Mouse (Mus musculus) liver, embryonic 11.5 days (tissue): Measurements from ENCODE around the gene Gins2. TPM values are rescaled to one million over a fixed set of nuclear protein-coding genes. Genes with fewer than 3 reads are reported as not detected.

Experiments
- ATAC-seq: fragments of 200-750 bp; cut with Nextera tagmentation; replicated peaks from 2 replicates; pipeline ENCODE4 v1.8.0; 2017; ENCODE audit warnings: moderate number of reproducible peaks, mild to moderate bottlenecking, moderate TSS enrichment, moderate library complexity; ENCODE audit not compliant: low FRiP score
- DNase-seq: peaks from one replicate; pipeline ENCODE4 v3.0.0-alpha.2; 2017; ENCODE audit warnings: low spot score
- H3K27ac ChIP-seq: fragments of 300-500 bp; sonication (generic); 2 replicates; pipeline ENCODE4 v1.5.1; 2014; ENCODE audit warnings: mild to moderate bottlenecking, low read depth, low read length, control low read depth
- H3K27me3 ChIP-seq: fragments of 300-500 bp; sonication (generic); replicated peaks from 2 replicates; pipeline ENCODE4 v1.6.1; 2014; ENCODE audit warnings: low read length, mixed read lengths; ENCODE audit not compliant: control insufficient read depth, insufficient read depth
- H3K36me3 ChIP-seq: fragments of 300-500 bp; sonication (generic); 2 replicates; pipeline ENCODE4 v1.6.1; 2014; ENCODE audit warnings: mild to moderate bottlenecking, low read length, moderate library complexity, mixed read lengths; ENCODE audit not compliant: control insufficient read depth, insufficient read depth
- H3K4me1 ChIP-seq: fragments of 300-500 bp; sonication (generic); replicated peaks from 2 replicates; pipeline ENCODE4 v1.6.1; 2014; ENCODE audit warnings: low read length, mixed read lengths; ENCODE audit not compliant: control insufficient read depth, insufficient read depth
- H3K4me2 ChIP-seq: fragments of 300-500 bp; sonication (generic); 2 replicates; pipeline ENCODE4 v1.6.1; 2014; ENCODE audit warnings: mild to moderate bottlenecking, control low read depth, moderate library complexity
- H3K4me3 ChIP-seq: fragments of 300-500 bp; sonication (generic); 2 replicates; pipeline ENCODE4 v1.5.1; 2014; ENCODE audit warnings: low read depth, low read length, control low read depth
- H3K9ac ChIP-seq: fragments of 300-500 bp; sonication (generic); 2 replicates; pipeline ENCODE4 v1.6.1; 2014; ENCODE audit warnings: low read depth, low read length, control low read depth
- H3K9me3 ChIP-seq: fragments of 300-500 bp; sonication (generic); 2 replicates; pipeline ENCODE4 v1.6.1; 2016; ENCODE audit warnings: low read length, inconsistent platforms, mixed read lengths; ENCODE audit not compliant: control insufficient read depth
- WGBS: fragments of 180-500 bp; shearing (Covaris S2); extraction: QIAGEN DNeasy Blood & Tissue Kit; methylation state at CpG from one replicate; pipeline ENCODE4 v1.1.7; 2014; 5-methylcytosine and 5-hydroxymethylcytosine counted together
- polyA plus RNA-seq: library from polyadenylated mRNA; unstranded; fragments of >200 nt; fragmentation: Nextera tagmentation; extraction: Ambion mirVana; gene quantifications from 2 replicates; pipeline ENCODE4 v1.2.1, GENCODE M21; 2014

The Gins2 gene
- polyA plus RNA-seq: 125 and 127 TPM in 2 replicates

- DNase-seq (peak; percentile 99), ATAC-seq (peak; percentile 98)
- Histone ChIP-seq H3K27ac (peak within 1 kb of the TSS; percentile 64), H3K9ac (peak within 1 kb of the TSS; percentile 95), H3K9me3 (no peaks in the 10 kb centered on the region), H3K4me3 (peak within 1 kb of the TSS; percentile 96), H3K27me3 (no peaks in the 10 kb centered on the region), H3K4me2 (peak within 1 kb of the TSS; percentile 93), H3K4me1 (peaks cover 21% of the 10 kb centered on the region), H3K36me3 (peaks cover 23% of the 10 kb centered on the region)
- under 1% methylated on average over 67 of the region's 67 CpGs for WGBS
These were observed at the start of gene Gins2 for GRCm38 (mm10) chr8:120588908-120589771. TSS of gene Gins2 (minus strand) at chr8:120589304.

- Histone ChIP-seq H3K27me3 (peaks cover 49% of the 10 kb centered on the region), H3K36me3 (no peaks in the 10 kb centered on the region), H3K27ac (no peak overlapping the region), H3K9ac (peak overlapping the region; percentile 50), H3K4me3 (peak overlapping the region; percentile 56), H3K4me2 (peak overlapping the region; percentile 99), H3K9me3 (peaks cover 2% of the 10 kb centered on the region; the same call in 1 of the 2 replicates), H3K4me1 (peaks cover 8% of the 10 kb centered on the region)
- under 1% methylated on average over 41 of the region's 42 CpGs for WGBS
- ATAC-seq: peak; percentile 73
- peak; percentile 63 for DNase-seq
These were observed 45.3 kb upstream of the Gins2 start for GRCm38 (mm10) chr8:120634329-120634839.

GRCm38 (mm10) chr8:120633665-120634271 lies 44.7 kb upstream of the Gins2 start:
- ATAC-seq (peak; percentile 30; the same call in 1 of the 2 replicates), DNase-seq (peak; percentile 46)
- Histone ChIP-seq H3K27ac (no peak overlapping the region), H3K9me3 (peaks cover 2% of the 10 kb centered on the region; the same call in 1 of the 2 replicates), H3K9ac (peak overlapping the region; percentile 50), H3K4me1 (peaks cover 8% of the 10 kb centered on the region), H3K27me3 (peaks cover 49% of the 10 kb centered on the region), H3K4me2 (peak overlapping the region; percentile 99), H3K36me3 (no peaks in the 10 kb centered on the region), H3K4me3 (peak overlapping the region; percentile 56)
- WGBS: 2% methylated on average over 43 of the region's 44 CpGs

GRCm38 (mm10) chr8:120632969-120633664 lies 44.0 kb upstream of the Gins2 start:
- 44% methylated on average over 17 of the region's 17 CpGs for WGBS
- no peak for ATAC-seq

GRCm38 (mm10) chr8:120631441-120632375 lies 42.6 kb upstream of the Gins2 start:
- Histone ChIP-seq H3K4me3 (no peak overlapping the region), H3K36me3 (no peaks in the 10 kb centered on the region), H3K9ac (no peak overlapping the region), H3K27me3 (peaks cover 49% of the 10 kb centered on the region), H3K4me2 (no peak overlapping the region), H3K27ac (no peak overlapping the region; the same call in 1 of the 2 replicates), H3K4me1 (peaks cover 8% of the 10 kb centered on the region), H3K9me3 (peaks cover 2% of the 10 kb centered on the region; the same call in 1 of the 2 replicates)
- WGBS: 79% methylated on average over 21 of the region's 21 CpGs
- DNase-seq (no peak), ATAC-seq (no peak)

More at GRCm38 (mm10) chr8:120632969-120633664, 44.0 kb upstream of the Gins2 start:
- H3K4me3 ChIP-seq: peak overlapping the region; percentile 56
- peaks cover 49% of the 10 kb centered on the region for H3K27me3 ChIP-seq
- H3K4me1 ChIP-seq: peaks cover 8% of the 10 kb centered on the region
- H3K27ac ChIP-seq: no peak overlapping the region
- H3K36me3 ChIP-seq: no peaks in the 10 kb centered on the region
- peak overlapping the region; percentile 99 for H3K4me2 ChIP-seq
- no peak for DNase-seq
- peaks cover 2% of the 10 kb centered on the region; the same call in 1 of the 2 replicates for H3K9me3 ChIP-seq
- no peak overlapping the region; the same call in 1 of the 2 replicates for H3K9ac ChIP-seq

- Histone ChIP-seq H3K9ac (no peak overlapping the region), H3K4me1 (peaks cover 8% of the 10 kb centered on the region), H3K9me3 (peaks cover 2% of the 10 kb centered on the region; the same call in 1 of the 2 replicates), H3K4me2 (no peak overlapping the region), H3K27ac (no peak overlapping the region; the same call in 1 of the 2 replicates), H3K27me3 (peaks cover 49% of the 10 kb centered on the region), H3K36me3 (no peaks in the 10 kb centered on the region), H3K4me3 (no peak overlapping the region)
- DNase-seq: no peak
- ATAC-seq: no peak
- 34% methylated on average over 6 of the region's 6 CpGs for WGBS
These were observed 41.7 kb upstream of the Gins2 start for GRCm38 (mm10) chr8:120630848-120631247.

GRCm38 (mm10) chr8:120630031-120630430 lies 40.9 kb upstream of the Gins2 start:
- WGBS: 49% methylated on average over 5 of the region's 5 CpGs
- Histone ChIP-seq H3K4me3 (no peak overlapping the region), H3K4me1 (peaks cover 8% of the 10 kb centered on the region), H3K9ac (no peak overlapping the region), H3K9me3 (peaks cover 2% of the 10 kb centered on the region; the same call in 1 of the 2 replicates), H3K36me3 (no peaks in the 10 kb centered on the region), H3K27ac (no peak overlapping the region), H3K4me2 (no peak overlapping the region), H3K27me3 (peaks cover 43% of the 10 kb centered on the region)
- no peak for DNase-seq
- ATAC-seq: no peak
